Mouse (Mus musculus) natural killer cell, adult 2 months (primary cell): ENCODE data around the gene Sdc3.

Experiments
- DNase-seq, 2 experiments: peaks; one replicate each; pipeline ENCODE4 v3.0.0; 2022; ENCODE audit warnings: low spot score in 2 of 2

Gene Sdc3

DNA sequence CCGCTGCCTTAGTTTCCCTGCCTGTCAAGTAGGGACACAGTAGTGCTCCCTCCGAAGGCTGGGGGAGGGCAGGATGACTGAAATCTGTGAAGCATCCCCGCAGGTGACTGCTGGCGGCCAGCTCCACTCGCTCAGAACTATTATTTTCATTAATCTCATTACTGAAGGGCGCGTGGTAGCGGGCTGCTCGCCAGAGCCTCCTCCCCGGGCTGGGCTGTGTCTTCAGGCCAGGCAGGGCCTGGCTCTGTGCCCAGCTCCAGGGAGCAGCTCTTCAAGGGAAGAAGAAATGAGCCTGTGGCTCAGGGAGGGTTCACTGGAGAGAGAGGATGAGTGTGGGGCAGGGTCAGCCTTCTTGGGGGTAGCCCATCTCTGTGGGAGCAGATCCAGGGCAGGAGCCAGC, 82.3 kb downstream of the Sdc3 start:
- no peak for DNase-seq
